ENCODE assay signal across 8 mouse cellular contexts in the genomic region with DNA sequence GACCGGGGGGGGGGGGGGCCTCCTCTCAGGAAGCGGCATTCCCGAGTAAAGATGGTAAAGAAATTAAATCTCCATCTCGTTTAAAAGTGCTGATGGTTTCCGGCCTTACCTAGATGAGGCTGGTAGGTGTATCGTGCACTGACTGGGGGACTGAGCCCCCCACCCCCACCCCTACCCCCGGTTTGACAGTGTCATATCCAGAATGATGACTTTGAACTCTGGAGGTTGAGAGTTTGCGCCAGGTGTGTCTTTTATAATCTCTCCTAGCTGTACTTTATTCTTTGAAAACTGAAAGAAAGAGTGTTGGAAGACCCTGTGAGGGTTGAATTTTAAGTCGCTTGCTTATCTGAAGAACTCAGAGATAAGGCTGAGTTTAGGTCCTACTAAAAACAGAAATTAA. TPM values are rescaled to one million over a fixed set of nuclear protein-coding genes. Genes with fewer than 3 reads are reported as not detected.
DNase-seq lines count a peak whose midpoint lies in the region; ATAC-seq and TF ChIP-seq lines count a peak whose summit lies in the region.

No protein-coding gene starts in this region.

- H3K4me3 ChIP-seq in cerebellum, adult 2 months (replicated peaks; ENCODE audit: insufficient read depth, low read depth, low read length), result peak overlapping the region; percentile 55
- peak overlapping the region; percentile 64 for H3K4me3 ChIP-seq in neural tube, embryonic 11.5 days (ENCODE audit: low read depth, low read length)
- peak overlapping the region; percentile 62 for H3K4me3 ChIP-seq in limb, embryonic 12.5 days (replicated peaks)
- peak overlapping the region; percentile 69 for H3K4me3 ChIP-seq in stomach, embryonic 14.5 days (ENCODE audit: low read depth, low read length)

- TF ChIP-seq CTCF in cerebellum, adult 2 months (IDR thresholded peaks at IDR 0.05; ENCODE audit: borderline replicate concordance, insufficient read depth, low read depth, low read length), result no peak

- peak; percentile 65 for ATAC-seq in neural tube, embryonic 11.5 days (ENCODE audit: insufficient read depth, low FRiP score, low TSS enrichment)
- no peak; the same call in 1 of the 2 replicates for ATAC-seq in limb, embryonic 12.5 days (ENCODE audit: insufficient number of reproducible peaks, insufficient read depth, low FRiP score, low TSS enrichment, low read depth)
- peak; percentile 20 for ATAC-seq in stomach, embryonic 14.5 days (ENCODE audit: insufficient number of reproducible peaks, insufficient read depth, low FRiP score, low read depth)

- H3K9ac ChIP-seq in neural tube, embryonic 11.5 days (ENCODE audit: low read length), result peak overlapping the region; percentile 81
- H3K9ac ChIP-seq in limb, embryonic 12.5 days (replicated peaks), result peak overlapping the region; percentile 78
- peak overlapping the region; percentile 67 for H3K9ac ChIP-seq in stomach, embryonic 14.5 days (replicated peaks; ENCODE audit: low read depth, low read length)

- WGBS in cerebellum, adult 2 months, result 11% methylated on average over 9 of the region's 9 CpGs
- WGBS in neural tube, embryonic 11.5 days, result 17% methylated on average over 9 of the region's 9 CpGs
- WGBS in limb, embryonic 12.5 days, result 11% methylated on average over 9 of the region's 9 CpGs
- 6% methylated on average over 9 of the region's 9 CpGs for WGBS in stomach, embryonic 14.5 days

- no peaks in the 10 kb centered on the region for H3K9me3 ChIP-seq in neural tube, embryonic 11.5 days (ENCODE audit: control insufficient read depth, low read length)
- H3K9me3 ChIP-seq in limb, embryonic 12.5 days, result no peaks in the 10 kb centered on the region
- no peaks in the 10 kb centered on the region for H3K9me3 ChIP-seq in stomach, embryonic 14.5 days (ENCODE audit: control insufficient read depth, low read depth, low read length)

- H3K36me3 ChIP-seq in neural tube, embryonic 11.5 days (ENCODE audit: control insufficient read depth, insufficient read depth, low read length), result no peaks in the 10 kb centered on the region
- H3K36me3 ChIP-seq in limb, embryonic 12.5 days, result peaks cover 15% of the 10 kb centered on the region; the same call in 1 of the 2 replicates
- peaks cover 9% of the 10 kb centered on the region for H3K36me3 ChIP-seq in stomach, embryonic 14.5 days (ENCODE audit: control insufficient read depth, insufficient read depth, low read length)

- no peak for TF ChIP-seq POLR2A in cerebellum, adult 2 months (IDR thresholded peaks at IDR 0.05; ENCODE audit: borderline replicate concordance, insufficient read depth, low read length)

- peaks cover 7% of the 10 kb centered on the region for H3K4me1 ChIP-seq in cerebellum, adult 2 months (ENCODE audit: control insufficient read depth, insufficient read depth, low read length)
- H3K4me1 ChIP-seq in neural tube, embryonic 11.5 days (ENCODE audit: control insufficient read depth, insufficient read depth, low read length), result peaks cover 4% of the 10 kb centered on the region; the same call in 1 of the 2 replicates
- peaks cover 8% of the 10 kb centered on the region for H3K4me1 ChIP-seq in limb, embryonic 12.5 days (replicated peaks)
- H3K4me1 ChIP-seq in stomach, embryonic 14.5 days (ENCODE audit: control insufficient read depth, insufficient read depth, low read length), result 0 out of 2 replicates have a peak, but pooled peaks cover 3% of the 10 kb centered on the region

- no peak for DNase-seq in cerebellum, adult 2 months
- DNase-seq in cerebellum, adult 11 months, result no peak
- no peak for DNase-seq in neural tube, embryonic 11.5 days (ENCODE audit: low spot score)
- no peak for DNase-seq in neural tube, embryonic 10.5 days (ENCODE audit: extremely low spot score, low spot score)
- no peak for DNase-seq in adrenal gland, adult 2 months
- no peak for DNase-seq in kidney, postnatal 14 days

- H3K27ac ChIP-seq in cerebellum, adult 2 months (ENCODE audit: insufficient read depth, low read length), result no peak overlapping the region
- H3K27ac ChIP-seq in neural tube, embryonic 11.5 days (ENCODE audit: low read depth, low read length), result no peak overlapping the region
- peak overlapping the region; percentile 79 for H3K27ac ChIP-seq in limb, embryonic 12.5 days
- peak overlapping the region; percentile 48; the same call in 1 of the 2 replicates for H3K27ac ChIP-seq in stomach, embryonic 14.5 days (ENCODE audit: low read length)

- H3K27me3 ChIP-seq in cerebellum, adult 2 months (ENCODE audit: control insufficient read depth, insufficient read depth, low read length), result no peaks in the 10 kb centered on the region
- no peaks in the 10 kb centered on the region for H3K27me3 ChIP-seq in neural tube, embryonic 11.5 days (ENCODE audit: control insufficient read depth, insufficient read depth, low read length)
- H3K27me3 ChIP-seq in limb, embryonic 12.5 days, result no peaks in the 10 kb centered on the region
- no peaks in the 10 kb centered on the region for H3K27me3 ChIP-seq in stomach, embryonic 14.5 days (ENCODE audit: control insufficient read depth, insufficient read depth, low read length)

- peak overlapping the region; percentile 59 for H3K4me2 ChIP-seq in neural tube, embryonic 11.5 days (ENCODE audit: low read depth)
- H3K4me2 ChIP-seq in limb, embryonic 12.5 days, result peak overlapping the region; percentile 67
- H3K4me2 ChIP-seq in stomach, embryonic 14.5 days (replicated peaks; ENCODE audit: low read depth, low read length), result peak overlapping the region; percentile 54

RNA-seq across cellular contexts. Expression of a gene that starts 0.4 kb away (rescaled TPM):
- polyA plus RNA-seq in cerebellum, adult 2 months (2012; rRNA removed), result 38.9 and 40.5 TPM in 2 replicates
- 19.8 and 20.0 TPM in 2 replicates for polyA plus RNA-seq in neural tube, embryonic 11.5 days (2014; fragmentation: Nextera tagmentation; extraction: Ambion mirVana)
- 35.6 and 40.2 TPM in 2 replicates for polyA plus RNA-seq in limb, embryonic 12.5 days (2016; fragmentation: Nextera tagmentation; extraction: Ambion mirVana)
- polyA plus RNA-seq in stomach, embryonic 14.5 days (2014; fragmentation: Nextera tagmentation; extraction: Ambion mirVana), result 49.6 and 53.0 TPM in 2 replicates
- 10 to 100 TPM; 24.3 to 27.8 TPM for total RNA-seq in adrenal gland, adult 2 months (2021)
- polyA plus RNA-seq in adrenal gland, adult 2 months (2012; rRNA removed), result 2.9 TPM in 2 replicates

Comparison
In these comparisons a context has a peak if more than half of its experiments do, and no peak if none do; other contexts are left out.
1. H3K27ac ChIP-seq: peak in limb, embryonic 12.5 days (single experiment) and stomach, embryonic 14.5 days (single experiment); none in cerebellum, adult 2 months (single experiment) and neural tube, embryonic 11.5 days (single experiment).
2. Peak in every context shown above with its lines, with median percentiles within 50 percentile points of each other: H3K4me3 ChIP-seq, H3K4me2 ChIP-seq and H3K9ac ChIP-seq.